Mouse (Mus musculus) lung, adult 2 months (tissue): ENCODE results near the gene Nfyc.

Experiments
- CTCF ChIP-seq: fragments of 200-500 bp; IDR thresholded peaks from 2 replicates; pipeline ENCODE4 v1.5.1; 2011; ENCODE audit warnings: mild to moderate bottlenecking, low read length, control low read depth; ENCODE audit not compliant: insufficient read depth
- POLR2A ChIP-seq: fragments of 200-500 bp; IDR thresholded peaks from 2 replicates; pipeline ENCODE4 v1.6.1; 2011; ENCODE audit warnings: low read depth, mild to moderate bottlenecking, control low read depth, low read length, borderline replicate concordance; ENCODE audit errors: extremely low read depth

- TF ChIP-seq CTCF (no peak), POLR2A (no peak)
Observed at GRCm38 (mm10) chr4:120799680-120800166, 31.6 kb downstream of the Nfyc start.
